Mouse (Mus musculus): Measurements from ENCODE around the gene Clic6. TPM values are rescaled to one million over a fixed set of nuclear protein-coding genes. Genes with fewer than 3 reads are reported as not detected.

The Clic6 gene
- polyA plus RNA-seq, 2 experiments = 1.5 to 2.7 TPM

DNA sequence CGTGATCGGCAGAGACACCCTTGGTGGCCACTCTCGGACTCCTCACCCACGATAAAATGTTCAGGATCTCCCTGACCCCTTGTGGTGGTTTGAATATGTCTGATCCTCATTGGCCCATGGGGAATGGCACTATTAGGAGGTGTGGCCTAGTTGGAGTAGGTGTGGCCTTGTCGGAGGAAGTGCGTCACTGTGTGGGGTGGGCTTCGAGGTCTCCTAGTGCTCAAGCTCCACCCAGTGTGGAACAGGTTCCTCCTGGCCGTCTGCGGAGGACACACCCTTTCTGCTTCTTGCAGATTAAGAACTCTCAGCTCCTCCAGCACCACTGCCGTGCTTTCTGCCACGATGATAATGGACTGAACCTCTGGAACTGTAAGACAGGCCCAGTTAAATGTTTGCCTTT lies 85.7 kb downstream of the Clic6 start:
- H3K27ac ChIP-seq (replicated peaks; ENCODE audit: low read depth, low read length) = no peak overlapping the region
- no peaks in the 10 kb centered on the region for H3K4me1 ChIP-seq (ENCODE audit: control insufficient read depth, insufficient read depth, low read length)
- no peaks in the 10 kb centered on the region for H3K9me3 ChIP-seq (ENCODE audit: control insufficient read depth, low read length)
- H3K36me3 ChIP-seq (ENCODE audit: control insufficient read depth, insufficient read depth, low read length) = no peaks in the 10 kb centered on the region
- no peak overlapping the region for H3K4me3 ChIP-seq (replicated peaks; ENCODE audit: low read length)
- DNase-seq (ENCODE audit: low spot score) (no peak), ATAC-seq (ENCODE audit: low FRiP score, low read depth) (no peak)
- WGBS = 90% methylated on average over 11 of the region's 11 CpGs
- H3K4me2 ChIP-seq (replicated peaks; ENCODE audit: low read depth, low read length, severe bottlenecking) = no peak overlapping the region
- no peaks in the 10 kb centered on the region for H3K27me3 ChIP-seq (ENCODE audit: control insufficient read depth, insufficient read depth, low read length)
- H3K9ac ChIP-seq (ENCODE audit: low read depth, low read length, severe bottlenecking) = no peak overlapping the region
- TF ChIP-seq POLR2A (IDR thresholded peaks at IDR 0.05; ENCODE audit: borderline replicate concordance, extremely low read depth, insufficient read depth, insufficient read length) = no peak

DNA sequence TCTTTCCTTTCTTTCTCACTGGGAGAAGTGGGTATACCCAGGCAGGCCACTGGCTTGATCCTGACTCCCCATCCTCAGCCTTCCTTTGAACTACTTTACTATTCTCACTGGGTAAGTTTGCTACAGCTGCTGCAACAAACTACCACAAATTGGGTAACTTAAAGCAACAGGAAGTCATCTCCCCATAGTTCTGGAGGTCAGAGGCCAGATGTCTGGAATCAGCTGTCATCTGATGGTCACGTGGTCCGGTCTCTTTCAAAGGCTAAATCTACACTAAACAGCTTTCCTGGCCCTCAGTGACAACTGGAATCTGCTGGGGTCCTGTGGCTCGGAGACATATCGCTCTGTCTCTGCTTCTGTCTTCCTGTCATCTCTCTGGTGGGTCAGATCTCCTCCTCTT lies 87.7 kb downstream of the Clic6 start:
- no peak overlapping the region for H3K27ac ChIP-seq (replicated peaks; ENCODE audit: low read depth, low read length)
- no peak overlapping the region for H3K4me3 ChIP-seq (replicated peaks; ENCODE audit: low read length)
- no peak for TF ChIP-seq POLR2A (IDR thresholded peaks at IDR 0.05; ENCODE audit: borderline replicate concordance, extremely low read depth, insufficient read depth, insufficient read length)
- H3K4me1 ChIP-seq (ENCODE audit: control insufficient read depth, insufficient read depth, low read length) = peaks cover 7% of the 10 kb centered on the region
- ATAC-seq (ENCODE audit: low FRiP score, low read depth) (no peak), DNase-seq (ENCODE audit: low spot score) (no peak)
- 63% methylated on average over 4 of the region's 4 CpGs for WGBS
- no peak overlapping the region for H3K4me2 ChIP-seq (replicated peaks; ENCODE audit: low read depth, low read length, severe bottlenecking)
- no peak overlapping the region for H3K9ac ChIP-seq (ENCODE audit: low read depth, low read length, severe bottlenecking)
- H3K27me3 ChIP-seq (ENCODE audit: control insufficient read depth, insufficient read depth, low read length) = no peaks in the 10 kb centered on the region
- no peaks in the 10 kb centered on the region for H3K9me3 ChIP-seq (ENCODE audit: control insufficient read depth, low read length)
- H3K36me3 ChIP-seq (ENCODE audit: control insufficient read depth, insufficient read depth, low read length) = no peaks in the 10 kb centered on the region

- Histone ChIP-seq H3K4me2 (replicated peaks; ENCODE audit: low read depth, low read length, severe bottlenecking) (no peak overlapping the region), H3K9ac (ENCODE audit: low read depth, low read length, severe bottlenecking) (no peak overlapping the region), H3K27me3 (ENCODE audit: control insufficient read depth, insufficient read depth, low read length) (no peaks in the 10 kb centered on the region), H3K9me3 (ENCODE audit: control insufficient read depth, low read length) (0 out of 2 replicates have a peak, but pooled peaks cover 4% of the 10 kb centered on the region), H3K27ac (replicated peaks; ENCODE audit: low read depth, low read length) (no peak overlapping the region), H3K4me3 (replicated peaks; ENCODE audit: low read length) (no peak overlapping the region), H3K36me3 (ENCODE audit: control insufficient read depth, insufficient read depth, low read length) (no peaks in the 10 kb centered on the region), H3K4me1 (ENCODE audit: control insufficient read depth, insufficient read depth, low read length) (peaks cover 7% of the 10 kb centered on the region)
- no peak for TF ChIP-seq POLR2A (IDR thresholded peaks at IDR 0.05; ENCODE audit: borderline replicate concordance, extremely low read depth, insufficient read depth, insufficient read length)
- 70% methylated on average over 10 of the region's 10 CpGs for WGBS
- ATAC-seq (ENCODE audit: low FRiP score, low read depth) = no peak
- no peak for DNase-seq (ENCODE audit: low spot score)
These were observed 90.3 kb downstream of the Clic6 start for GRCm38 (mm10) chr16:92575792-92576191.

DNA sequence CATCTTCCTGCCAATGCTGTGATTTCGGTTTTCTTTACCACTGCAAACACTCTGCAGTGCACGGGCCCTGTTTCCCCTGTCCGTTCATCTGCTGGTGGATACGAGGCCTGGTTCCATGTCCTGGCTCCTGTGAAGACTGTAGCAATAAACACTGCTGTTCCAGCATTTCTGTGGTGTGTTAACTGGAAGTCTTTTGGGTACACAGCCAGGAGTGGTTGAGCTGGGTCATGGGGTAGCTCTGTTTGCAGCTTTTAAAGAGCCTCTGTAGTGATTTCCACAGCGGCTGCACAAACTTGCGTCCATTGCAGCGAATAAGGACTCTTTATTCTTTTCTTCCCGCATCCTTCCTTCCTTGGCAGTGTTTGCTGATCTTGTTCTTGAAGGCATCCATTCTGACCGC lies 91.8 kb downstream of the Clic6 start:
- WGBS = 61% methylated on average over 9 of the region's 9 CpGs
- Histone ChIP-seq H3K4me2 (replicated peaks; ENCODE audit: low read depth, low read length, severe bottlenecking) (no peak overlapping the region), H3K4me3 (replicated peaks; ENCODE audit: low read length) (no peak overlapping the region), H3K36me3 (ENCODE audit: control insufficient read depth, insufficient read depth, low read length) (no peaks in the 10 kb centered on the region), H3K27me3 (ENCODE audit: control insufficient read depth, insufficient read depth, low read length) (no peaks in the 10 kb centered on the region), H3K9ac (ENCODE audit: low read depth, low read length, severe bottlenecking) (no peak overlapping the region), H3K27ac (replicated peaks; ENCODE audit: low read depth, low read length) (no peak overlapping the region), H3K4me1 (ENCODE audit: control insufficient read depth, insufficient read depth, low read length) (peaks cover 13% of the 10 kb centered on the region), H3K9me3 (ENCODE audit: control insufficient read depth, low read length) (0 out of 2 replicates have a peak, but pooled peaks cover 4% of the 10 kb centered on the region)
- TF ChIP-seq POLR2A (IDR thresholded peaks at IDR 0.05; ENCODE audit: borderline replicate concordance, extremely low read depth, insufficient read depth, insufficient read length) = no peak
- no peak; the same call in 1 of the 2 replicates for ATAC-seq (ENCODE audit: low FRiP score, low read depth)
- DNase-seq (ENCODE audit: low spot score) = no peak

- DNase-seq (ENCODE audit: low spot score) = no peak
- no peaks in the 10 kb centered on the region for H3K36me3 ChIP-seq (ENCODE audit: control insufficient read depth, insufficient read depth, low read length)
- no peak for TF ChIP-seq POLR2A (IDR thresholded peaks at IDR 0.05; ENCODE audit: borderline replicate concordance, extremely low read depth, insufficient read depth, insufficient read length)
- H3K27ac ChIP-seq (replicated peaks; ENCODE audit: low read depth, low read length) = no peak overlapping the region
- no peak for ATAC-seq (ENCODE audit: low FRiP score, low read depth)
- peaks cover 13% of the 10 kb centered on the region for H3K4me1 ChIP-seq (ENCODE audit: control insufficient read depth, insufficient read depth, low read length)
- H3K4me2 ChIP-seq (replicated peaks; ENCODE audit: low read depth, low read length, severe bottlenecking) = no peak overlapping the region
- WGBS = 77% methylated on average over 7 of the region's 7 CpGs
- H3K9me3 ChIP-seq (ENCODE audit: control insufficient read depth, low read length) = 0 out of 2 replicates have a peak, but pooled peaks cover 4% of the 10 kb centered on the region
- no peaks in the 10 kb centered on the region for H3K27me3 ChIP-seq (ENCODE audit: control insufficient read depth, insufficient read depth, low read length)
- no peak overlapping the region for H3K9ac ChIP-seq (ENCODE audit: low read depth, low read length, severe bottlenecking)
- no peak overlapping the region for H3K4me3 ChIP-seq (replicated peaks; ENCODE audit: low read length)
These were observed 93.5 kb downstream of the Clic6 start for GRCm38 (mm10) chr16:92578915-92579653.

Measured in limb, embryonic 14.5 days (tissue).